Mouse (Mus musculus): ENCODE measurements around the gene Col4a2.

Gene Col4a2

GRCm38 (mm10) chr8:11297141-11297838 is 15.3 kb upstream of the Col4a2 start:
- peak; percentile 99 for DNase-seq

GRCm38 (mm10) chr8:11298531-11299316 is 13.9 kb upstream of the Col4a2 start:
- peak; percentile 90 for DNase-seq

GRCm38 (mm10) chr8:11299317-11299602 is 13.3 kb upstream of the Col4a2 start:
- DNase-seq, result no peak

GRCm38 (mm10) chr8:11300436-11300835 is 12.2 kb upstream of the Col4a2 start:
- no peak for DNase-seq

- peak; percentile 92 for DNase-seq
Measured at GRCm38 (mm10) chr8:11304027-11304601, 8.5 kb upstream of the Col4a2 start.

GRCm38 (mm10) chr8:11305539-11305938 is 7.1 kb upstream of the Col4a2 start:
- DNase-seq, result no peak

- peak; percentile 94 for DNase-seq
Measured at GRCm38 (mm10) chr8:11307451-11307850, 5.2 kb upstream of the Col4a2 start.

GRCm38 (mm10) chr8:11308570-11308998 is 4.0 kb upstream of the Col4a2 start:
- peak; percentile 94 for DNase-seq

- DNase-seq, result no peak
Measured at GRCm38 (mm10) chr8:11309226-11309625, 3.4 kb upstream of the Col4a2 start.

GRCm38 (mm10) chr8:11310049-11310448 is 2.6 kb upstream of the Col4a2 start:
- no peak for DNase-seq

GRCm38 (mm10) chr8:11311681-11312348 is 790 bp upstream of the Col4a2 start:
- peak; percentile 98 for DNase-seq

GRCm38 (mm10) chr8:11313176-11314111 is 839 bp downstream of the Col4a2 start:
- peak; percentile 95 for DNase-seq

- DNase-seq, result no peak
Measured at GRCm38 (mm10) chr8:11314613-11315012, 2.0 kb downstream of the Col4a2 start.

- DNase-seq, result no peak
Measured at GRCm38 (mm10) chr8:11315179-11315943, 2.8 kb downstream of the Col4a2 start.

- peak; percentile 93 for DNase-seq
Measured at GRCm38 (mm10) chr8:11316118-11316517, 3.5 kb downstream of the Col4a2 start.

- peak; percentile 92 for DNase-seq
Measured at GRCm38 (mm10) chr8:11319405-11319804, 6.8 kb downstream of the Col4a2 start.

GRCm38 (mm10) chr8:11321841-11322240 is 9.2 kb downstream of the Col4a2 start:
- no peak for DNase-seq

GRCm38 (mm10) chr8:11322724-11323585 is 10.3 kb downstream of the Col4a2 start:
- peak; percentile 98 for DNase-seq

- peak; percentile 93 for DNase-seq
Measured at GRCm38 (mm10) chr8:11323681-11324080, 11.1 kb downstream of the Col4a2 start.

- peak; percentile 89 for DNase-seq
Measured at GRCm38 (mm10) chr8:11324801-11325395, 12.3 kb downstream of the Col4a2 start.

Measured in heart, adult 11 months (tissue).